Mouse (Mus musculus): ENCODE data around the gene Elmod3.

DNA sequence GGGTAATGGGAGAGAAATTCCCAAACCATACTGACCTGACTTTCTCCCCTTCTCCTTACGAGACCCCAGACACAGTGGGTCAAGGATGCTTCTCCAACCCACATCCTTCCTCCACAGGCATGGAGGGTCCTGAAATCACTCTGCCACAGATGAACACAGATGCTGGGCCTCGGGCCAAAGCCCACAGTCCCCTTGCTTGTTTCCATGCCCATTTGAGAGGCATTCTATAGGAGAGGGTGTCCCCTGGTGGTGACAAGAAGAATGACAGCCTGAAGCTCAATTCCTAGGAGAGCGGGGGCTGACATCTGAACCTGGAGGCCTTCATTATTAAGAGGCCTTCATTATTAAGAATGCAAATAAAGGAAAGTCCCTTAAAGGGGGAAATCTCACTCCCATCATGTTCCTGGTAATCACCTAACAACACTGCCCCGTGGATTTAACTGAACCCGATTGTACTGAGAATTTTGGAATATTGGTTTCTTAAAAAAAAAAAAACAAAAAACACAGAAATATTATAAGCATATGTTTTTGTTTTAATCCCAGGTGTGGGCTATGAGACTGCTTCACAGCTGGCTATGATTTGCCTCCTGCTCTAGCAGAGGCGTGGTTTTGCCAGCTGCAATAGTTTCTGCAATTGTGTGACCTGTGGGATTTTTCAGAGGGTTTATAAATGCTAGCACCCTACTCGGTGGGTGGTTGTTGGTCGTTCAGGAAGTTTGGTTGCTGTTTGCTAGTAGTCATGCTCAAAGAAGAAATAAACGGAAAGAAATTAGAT, 64.0 kb downstream of the Elmod3 start:
- TF ChIP-seq CTCF (IDR thresholded peaks at IDR 0.05; ENCODE audit: borderline replicate concordance, insufficient read depth, low read length) (0 out of 2 replicates have a peak, but pooled peaks have one; percentile 36), POLR2A (IDR thresholded peaks at IDR 0.05; ENCODE audit: low read depth, low read length) (no peak)
